Mouse (Mus musculus) forebrain, embryonic 10.5 days (tissue): ENCODE data around the gene Gtpbp2. TPM values are rescaled to one million over a fixed set of nuclear protein-coding genes. Genes with fewer than 3 reads are reported as not detected.

Experiments
- DNase-seq: peaks from one replicate; pipeline ENCODE4 v3.0.0-alpha.2; 2017; ENCODE audit warnings: low spot score; ENCODE audit errors: extremely low spot score
- H3K27ac ChIP-seq: fragments of 300-500 bp; sonication (generic); 2 replicates; pipeline ENCODE4 v1.5.1; 2016; ENCODE audit warnings: mild to moderate bottlenecking
- H3K27me3 ChIP-seq: fragments of 300-500 bp; sonication (generic); 2 replicates; pipeline ENCODE4 v1.6.1; 2016; ENCODE audit warnings: mild to moderate bottlenecking; ENCODE audit not compliant: poor library complexity, severe bottlenecking
- H3K36me3 ChIP-seq: fragments of 300-500 bp; sonication (generic); replicated peaks from 2 replicates; pipeline ENCODE4 v1.6.1; 2016; ENCODE audit warnings: mild to moderate bottlenecking, moderate library complexity
- H3K4me1 ChIP-seq: fragments of 300-500 bp; sonication (generic); 2 replicates; pipeline ENCODE4 v1.6.1; 2016
- H3K4me3 ChIP-seq: fragments of 300-500 bp; sonication (generic); 2 replicates; pipeline ENCODE4 v1.5.1; 2016; ENCODE audit warnings: mild to moderate bottlenecking, moderate library complexity
- H3K9me3 ChIP-seq: fragments of 300-500 bp; sonication (generic); 2 replicates; pipeline ENCODE4 v1.6.1; 2016; ENCODE audit warnings: mild to moderate bottlenecking, moderate library complexity
- WGBS: fragments of 180-500 bp; shearing (Covaris S2); methylation state at CpG from one replicate; pipeline ENCODE4 v1.1.7; 2016; 5-methylcytosine and 5-hydroxymethylcytosine counted together
- polyA plus RNA-seq: library from polyadenylated mRNA; unstranded; fragments of >200 nt; fragmentation: Nextera tagmentation; extraction: Ambion mirVana; gene quantifications from 2 replicates; pipeline ENCODE4 v1.2.1, GENCODE M21; 2016

The Gtpbp2 gene
- 29.8 and 30.0 TPM in 2 replicates for polyA plus RNA-seq

DNA sequence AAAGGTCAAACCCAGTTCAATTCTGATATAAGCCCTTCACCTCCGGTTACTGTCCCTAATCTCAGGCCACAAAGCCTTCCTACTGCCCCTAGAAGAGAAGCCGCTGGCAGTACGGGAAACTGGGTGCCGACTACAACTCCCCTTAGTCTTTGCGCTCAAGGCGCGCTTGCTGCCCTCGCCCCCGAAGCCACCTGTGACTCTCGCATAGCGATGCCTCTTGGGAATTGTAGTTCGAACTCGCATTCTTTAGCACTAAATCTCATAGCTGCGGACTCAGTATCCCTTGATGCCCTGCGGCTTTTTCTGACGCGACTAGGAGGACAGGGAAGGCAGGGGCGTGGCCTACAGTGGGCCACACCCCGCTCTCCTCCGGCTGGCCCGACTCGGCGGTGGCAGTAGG is at the start of gene Gtpbp2:
Gene Gtpbp2, plus strand, starts transcription at position 347 of the 400 bp plus-strand sequence.
- WGBS = under 1% methylated on average over 23 of the region's 23 CpGs
- peaks cover 31% of the 10 kb centered on the region for H3K4me1 ChIP-seq
- no peaks in the 10 kb centered on the region for H3K9me3 ChIP-seq
- peak within 1 kb of the TSS; percentile 92 for H3K27ac ChIP-seq
- peak within 1 kb of the TSS; percentile 88 for H3K4me3 ChIP-seq
- DNase-seq = peak; percentile 97
- H3K36me3 ChIP-seq = peaks cover 33% of the 10 kb centered on the region
- H3K27me3 ChIP-seq = no peaks in the 10 kb centered on the region

DNA sequence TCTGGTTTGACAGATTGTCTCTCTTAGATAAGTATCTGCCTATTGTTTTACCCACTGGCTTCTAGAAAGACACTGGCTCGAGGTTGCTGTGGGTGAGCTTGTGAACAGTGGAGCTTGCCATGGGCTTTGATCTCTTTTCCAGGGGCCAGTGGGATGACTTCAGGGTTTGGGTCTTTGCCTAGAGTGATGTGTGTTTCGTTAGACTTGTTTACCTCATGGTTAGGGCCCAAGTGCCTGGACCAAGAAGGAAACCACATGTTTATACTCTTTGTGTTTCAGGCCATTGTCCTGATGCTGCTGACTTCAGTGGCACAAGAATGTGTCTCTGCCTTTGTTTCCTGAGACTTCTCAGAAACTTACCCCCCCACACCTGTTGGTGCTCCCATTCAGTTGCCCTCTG is 45.3 kb upstream of the Gtpbp2 start:
- Histone ChIP-seq H3K4me3 (no peak overlapping the region), H3K27ac (peak overlapping the region; percentile 32; the same call in 1 of the 2 replicates), H3K27me3 (no peaks in the 10 kb centered on the region), H3K36me3 (peaks cover 53% of the 10 kb centered on the region), H3K9me3 (no peaks in the 10 kb centered on the region), H3K4me1 (peaks cover 54% of the 10 kb centered on the region)
- 79% methylated on average over 2 of the region's 2 CpGs for WGBS
- no peak for DNase-seq

DNA sequence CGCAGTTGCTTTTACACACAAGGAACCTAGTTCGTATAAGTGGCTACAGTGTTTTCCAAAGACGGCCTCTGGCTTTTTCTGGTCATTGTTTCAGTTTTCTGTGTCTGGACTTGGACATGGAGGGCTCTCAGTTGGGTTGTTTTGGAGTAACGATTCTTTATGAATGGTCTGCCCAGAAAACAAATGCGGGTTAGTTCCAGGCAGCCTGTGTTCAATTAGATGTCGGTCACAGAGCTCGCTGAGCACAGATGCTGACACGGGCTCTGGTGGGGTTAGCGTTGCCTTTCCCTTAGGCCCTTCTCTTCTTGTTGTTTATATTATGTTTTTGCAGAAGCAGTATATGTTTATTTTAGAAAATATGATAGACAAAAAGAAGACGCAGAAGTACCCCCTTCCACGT is 44.7 kb upstream of the Gtpbp2 start:
- no peaks in the 10 kb centered on the region for H3K27me3 ChIP-seq
- DNase-seq = no peak
- H3K27ac ChIP-seq = peak overlapping the region; percentile 32; the same call in 1 of the 2 replicates
- 73% methylated on average over 11 of the region's 11 CpGs for WGBS
- H3K9me3 ChIP-seq = no peaks in the 10 kb centered on the region
- peaks cover 56% of the 10 kb centered on the region for H3K36me3 ChIP-seq
- H3K4me1 ChIP-seq = peaks cover 51% of the 10 kb centered on the region
- H3K4me3 ChIP-seq = no peak overlapping the region

DNA sequence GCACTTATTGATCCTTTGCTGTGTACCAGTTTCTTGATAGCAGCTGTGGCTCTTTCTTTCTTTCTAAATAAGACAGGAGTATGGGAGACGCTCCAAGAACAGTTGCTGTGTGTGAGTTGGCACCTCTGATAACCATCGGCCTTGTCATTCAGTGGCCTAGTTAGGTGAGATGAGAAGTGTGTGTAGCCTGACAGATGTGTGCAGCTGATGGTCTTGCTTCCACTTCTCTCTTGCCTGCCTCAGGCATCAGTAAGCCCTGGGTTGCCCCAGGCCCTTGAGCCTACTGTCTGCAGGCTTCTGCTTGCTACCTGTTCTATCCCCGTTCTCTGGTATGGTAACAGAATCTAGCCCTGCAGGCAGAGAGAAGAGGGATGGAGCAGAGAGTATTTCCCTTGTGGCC is 44.0 kb upstream of the Gtpbp2 start:
- Histone ChIP-seq H3K27me3 (no peaks in the 10 kb centered on the region), H3K9me3 (no peaks in the 10 kb centered on the region), H3K4me1 (peaks cover 45% of the 10 kb centered on the region), H3K36me3 (peaks cover 57% of the 10 kb centered on the region), H3K4me3 (no peak overlapping the region), H3K27ac (peak overlapping the region; percentile 15; the same call in 1 of the 2 replicates)
- DNase-seq = no peak
- 83% methylated on average over 3 of the region's 3 CpGs for WGBS

GRCm38 (mm10) chr17:46117623-46118422 is 43.0 kb upstream of the Gtpbp2 start:
- H3K9me3 ChIP-seq = no peaks in the 10 kb centered on the region
- peaks cover 67% of the 10 kb centered on the region for H3K36me3 ChIP-seq
- 83% methylated on average over 13 of the region's 13 CpGs for WGBS

DNA sequence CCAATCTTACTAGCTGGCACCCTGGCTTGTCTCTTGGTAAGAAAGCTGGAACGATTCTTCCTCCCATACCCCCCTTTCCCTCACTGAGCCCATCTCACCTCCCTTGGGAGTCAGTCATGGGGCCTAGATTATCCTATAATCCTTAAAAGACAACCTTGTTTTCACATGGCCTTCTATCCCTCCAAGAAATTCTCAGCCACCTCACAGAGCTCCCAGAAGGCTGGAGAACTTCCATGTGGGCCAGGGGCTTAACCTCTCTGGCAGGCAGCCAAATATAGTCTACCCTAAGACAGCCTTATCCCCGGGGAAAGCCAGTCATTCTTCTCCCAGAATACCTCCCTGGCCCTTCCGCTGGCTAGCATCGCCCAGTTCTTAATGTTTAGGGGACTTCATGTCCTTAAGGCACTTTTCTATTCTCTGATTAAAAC is 42.4 kb upstream of the Gtpbp2 start:
- DNase-seq = no peak
- H3K9me3 ChIP-seq = no peaks in the 10 kb centered on the region
- H3K36me3 ChIP-seq = peaks cover 73% of the 10 kb centered on the region
- 92% methylated on average over 4 of the region's 4 CpGs for WGBS
- H3K4me3 ChIP-seq = no peak overlapping the region
- no peak overlapping the region for H3K27ac ChIP-seq
- H3K4me1 ChIP-seq = peaks cover 36% of the 10 kb centered on the region
- H3K27me3 ChIP-seq = no peaks in the 10 kb centered on the region

More at GRCm38 (mm10) chr17:46117623-46118422, 43.0 kb upstream of the Gtpbp2 start:
- H3K27ac ChIP-seq = no peak overlapping the region
- no peak for DNase-seq
- H3K27me3 ChIP-seq = no peaks in the 10 kb centered on the region
- H3K4me3 ChIP-seq = no peak overlapping the region
- H3K4me1 ChIP-seq = peaks cover 37% of the 10 kb centered on the region

GRCm38 (mm10) chr17:46119641-46120040 is 41.2 kb upstream of the Gtpbp2 start:
- H3K4me1 ChIP-seq = peaks cover 31% of the 10 kb centered on the region
- no peak overlapping the region for H3K4me3 ChIP-seq
- no peaks in the 10 kb centered on the region for H3K27me3 ChIP-seq
- no peak for DNase-seq
- no peak overlapping the region for H3K27ac ChIP-seq
- no peaks in the 10 kb centered on the region for H3K9me3 ChIP-seq
- 88% methylated on average over 10 of the region's 10 CpGs for WGBS
- peaks cover 83% of the 10 kb centered on the region for H3K36me3 ChIP-seq

GRCm38 (mm10) chr17:46122791-46123190 is 38.0 kb upstream of the Gtpbp2 start:
- no peaks in the 10 kb centered on the region for H3K9me3 ChIP-seq
- 95% methylated on average over 4 of the region's 4 CpGs for WGBS
- no peak for DNase-seq
- no peak overlapping the region for H3K27ac ChIP-seq
- H3K4me1 ChIP-seq = peaks cover 2% of the 10 kb centered on the region; the same call in 1 of the 2 replicates
- H3K36me3 ChIP-seq = peaks cover 90% of the 10 kb centered on the region
- H3K4me3 ChIP-seq = no peak overlapping the region
- H3K27me3 ChIP-seq = no peaks in the 10 kb centered on the region

DNA sequence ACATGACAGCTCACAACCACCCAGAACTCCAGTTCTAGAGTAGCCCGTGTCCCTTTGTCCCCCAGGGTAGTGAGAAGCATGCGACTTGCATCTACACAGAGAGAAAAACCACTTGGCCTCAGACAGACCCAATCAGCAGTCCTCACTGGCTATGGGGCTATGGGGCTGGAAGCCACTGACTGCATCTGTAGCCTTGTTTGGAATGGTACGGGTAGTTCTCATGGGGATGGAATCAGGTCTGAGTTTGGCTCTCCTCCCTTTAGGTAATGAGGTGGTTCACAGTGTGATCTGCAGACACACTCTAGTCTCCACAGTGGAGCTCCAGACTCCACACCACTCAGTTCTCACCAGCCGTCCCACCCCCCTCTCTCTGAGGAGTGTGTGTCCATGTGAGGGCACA is 37.5 kb upstream of the Gtpbp2 start:
- Histone ChIP-seq H3K4me1 (no peaks in the 10 kb centered on the region; the same call in 1 of the 2 replicates), H3K27ac (no peak overlapping the region), H3K4me3 (no peak overlapping the region), H3K9me3 (no peaks in the 10 kb centered on the region), H3K36me3 (peaks cover 90% of the 10 kb centered on the region), H3K27me3 (no peaks in the 10 kb centered on the region)
- WGBS = 95% methylated on average over 4 of the region's 4 CpGs
- no peak for DNase-seq

DNA sequence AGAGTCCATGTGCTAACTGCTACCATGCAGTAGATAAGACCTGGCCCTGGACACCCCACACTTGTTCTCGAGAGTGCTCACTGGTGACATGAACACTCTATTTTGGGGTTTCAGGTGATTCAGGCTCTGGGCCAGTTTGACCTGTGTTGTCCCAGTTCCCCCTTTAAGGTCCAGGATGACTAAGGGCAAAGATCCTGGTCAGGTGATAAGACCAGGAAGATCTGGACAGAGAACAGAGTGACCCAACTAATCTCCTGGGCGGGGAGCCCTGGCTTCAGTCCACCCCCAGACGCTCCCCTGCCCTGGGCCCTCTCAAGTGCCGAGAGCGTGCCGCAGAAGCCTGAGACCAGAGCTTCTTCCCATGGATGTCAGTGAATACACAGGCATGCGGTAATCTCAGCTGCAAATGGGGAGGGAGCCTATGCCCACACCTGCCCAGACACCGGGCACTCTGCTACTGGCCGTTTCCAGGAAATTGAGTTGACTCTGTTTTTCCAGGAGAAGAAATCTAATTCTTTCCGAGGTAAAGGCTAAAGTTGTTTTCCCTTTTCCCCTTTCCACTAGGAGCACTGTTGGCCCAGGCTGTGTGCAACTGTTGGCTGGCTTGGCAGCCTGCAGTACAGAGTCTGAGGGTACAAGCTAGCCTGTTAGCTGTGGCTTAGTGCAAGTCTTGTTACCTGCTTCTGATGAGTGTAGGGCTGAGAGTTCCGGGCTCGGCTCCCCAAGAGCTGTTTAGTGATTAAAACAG is 36.7 kb upstream of the Gtpbp2 start:
- Histone ChIP-seq H3K4me1 (no peaks in the 10 kb centered on the region), H3K4me3 (no peak overlapping the region), H3K27me3 (no peaks in the 10 kb centered on the region), H3K36me3 (peaks cover 90% of the 10 kb centered on the region), H3K9me3 (no peaks in the 10 kb centered on the region), H3K27ac (no peak overlapping the region)
- 92% methylated on average over 12 of the region's 12 CpGs for WGBS
- DNase-seq = no peak

DNA sequence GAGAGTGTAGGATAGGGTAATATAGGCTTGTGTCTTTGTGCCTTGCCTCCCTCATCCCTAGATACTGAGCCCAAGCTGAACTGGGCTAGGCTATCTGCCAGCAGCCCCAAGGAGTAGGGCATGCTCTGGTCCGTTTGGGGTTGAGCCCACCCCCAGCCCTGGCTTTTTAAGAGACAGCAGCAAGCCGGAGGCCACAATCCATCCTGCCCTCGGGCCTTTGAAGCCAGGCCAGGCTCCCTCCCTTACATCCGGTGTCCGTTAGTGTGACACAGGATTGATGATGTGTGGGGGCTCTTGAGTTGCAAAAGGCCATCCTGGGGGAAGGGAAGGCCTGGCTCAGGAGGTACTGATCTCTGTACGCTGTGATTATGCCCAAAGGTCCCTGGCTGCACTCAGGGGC is 34.2 kb upstream of the Gtpbp2 start:
- Histone ChIP-seq H3K4me1 (no peaks in the 10 kb centered on the region), H3K36me3 (peaks cover 89% of the 10 kb centered on the region), H3K27ac (no peak overlapping the region), H3K27me3 (no peaks in the 10 kb centered on the region), H3K9me3 (no peaks in the 10 kb centered on the region), H3K4me3 (no peak overlapping the region)
- 92% methylated on average over 6 of the region's 6 CpGs for WGBS
- no peak for DNase-seq

DNA sequence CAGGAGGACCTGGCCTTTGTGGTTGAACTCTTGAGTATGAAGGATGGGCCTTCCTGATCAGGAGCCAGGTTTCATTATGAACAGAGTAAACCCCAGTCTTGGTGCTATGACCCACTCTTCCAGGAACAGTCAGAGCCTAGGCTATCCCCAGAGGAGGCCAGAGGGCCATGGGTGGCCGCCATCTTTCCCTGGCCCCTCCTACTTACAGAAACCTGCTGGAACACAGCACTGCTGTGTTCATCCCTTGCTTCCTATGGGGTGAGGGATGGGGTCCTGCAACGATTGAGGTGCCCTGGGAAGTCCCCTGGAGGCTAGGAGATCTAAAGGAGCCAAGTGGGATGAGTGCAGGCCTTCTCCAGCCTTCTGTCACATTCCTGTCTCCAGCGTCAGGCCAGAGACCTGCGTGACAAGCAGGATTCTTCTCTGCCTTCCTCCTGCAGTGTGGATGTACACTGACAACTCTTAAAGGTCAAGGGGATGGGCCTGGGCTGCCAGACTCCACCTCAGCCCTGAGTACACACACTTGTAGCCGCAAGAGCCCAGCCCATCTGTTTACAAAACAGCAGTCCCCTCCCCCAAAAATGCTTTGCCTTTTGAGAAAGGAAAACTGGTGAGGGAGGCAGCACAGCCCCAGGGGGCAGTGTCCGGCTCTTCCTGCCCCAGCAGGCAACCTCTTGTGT is 32.9 kb upstream of the Gtpbp2 start:
- DNase-seq = no peak
- no peak overlapping the region for H3K27ac ChIP-seq
- H3K4me3 ChIP-seq = no peak overlapping the region
- peaks cover 77% of the 10 kb centered on the region for H3K36me3 ChIP-seq
- no peaks in the 10 kb centered on the region for H3K9me3 ChIP-seq
- peaks cover 7% of the 10 kb centered on the region for H3K4me1 ChIP-seq
- 87% methylated on average over 6 of the region's 6 CpGs for WGBS
- H3K27me3 ChIP-seq = peaks cover 6% of the 10 kb centered on the region; the same call in 1 of the 2 replicates
